Mouse (Mus musculus) heart, embryonic 15.5 days (tissue): Measurements from ENCODE around the gene Lmod1. TPM values are rescaled to one million over a fixed set of nuclear protein-coding genes. Genes with fewer than 3 reads are reported as not detected.
A peak's percentile ranks its signal among the peaks of the same experiment; 100 is the strongest.

Experiments used
- ATAC-seq: fragments of 200-750 bp; cut with Nextera tagmentation; replicated peaks from 2 replicates; pipeline ENCODE4 v1.8.0; 2017; ENCODE audit warnings: low read depth, moderate TSS enrichment; ENCODE audit not compliant: insufficient number of reproducible peaks, insufficient read depth, low FRiP score
- H3K27ac ChIP-seq: fragments of 300-500 bp; sonication (generic); 2 replicates; pipeline ENCODE4 v1.5.1; 2015; ENCODE audit warnings: mild to moderate bottlenecking, inconsistent platforms
- H3K27me3 ChIP-seq: fragments of 300-500 bp; sonication (generic); 2 replicates; pipeline ENCODE4 v1.6.1; 2015; ENCODE audit warnings: inconsistent platforms
- H3K36me3 ChIP-seq: fragments of 300-500 bp; sonication (generic); 2 replicates; pipeline ENCODE4 v1.6.1; 2015; ENCODE audit warnings: mild to moderate bottlenecking, inconsistent platforms
- H3K4me1 ChIP-seq: fragments of 300-500 bp; sonication (generic); replicated peaks from 2 replicates; pipeline ENCODE4 v1.6.1; 2015; ENCODE audit warnings: inconsistent platforms
- H3K4me2 ChIP-seq: fragments of 300-500 bp; sonication (generic); 2 replicates; pipeline ENCODE4 v1.6.1; 2015; ENCODE audit warnings: inconsistent platforms, mild to moderate bottlenecking, moderate library complexity
- H3K4me3 ChIP-seq: fragments of 300-500 bp; sonication (generic); 2 replicates; pipeline ENCODE4 v1.5.1; 2015; ENCODE audit warnings: mild to moderate bottlenecking, inconsistent platforms
- H3K9ac ChIP-seq: fragments of 300-500 bp; sonication (generic); 2 replicates; pipeline ENCODE4 v1.6.1; 2015; ENCODE audit warnings: mild to moderate bottlenecking, inconsistent platforms
- H3K9me3 ChIP-seq: fragments of 300-500 bp; sonication (generic); replicated peaks from 2 replicates; pipeline ENCODE4 v1.6.1; 2016; ENCODE audit warnings: inconsistent platforms
- WGBS: fragments of 180-500 bp; shearing (Covaris S2); methylation state at CpG from one replicate; pipeline ENCODE4 v1.1.7; 2015; ENCODE audit warnings: mixed read lengths; 5-methylcytosine and 5-hydroxymethylcytosine counted together
- polyA plus RNA-seq: library from polyadenylated mRNA; unstranded; fragments of >200 nt; fragmentation: Nextera tagmentation; extraction: Ambion mirVana; gene quantifications from 2 replicates; pipeline ENCODE4 v1.2.1, GENCODE M21; 2015

The Lmod1 gene
- polyA plus RNA-seq, 1 experiment from 2014 or later: 2.0 TPM

GRCm38 (mm10) chr1:135362115-135362514 lies 37.5 kb downstream of the Lmod1 start:
- no peak overlapping the region for H3K4me3 ChIP-seq
- no peak for ATAC-seq
- H3K9ac ChIP-seq: no peak overlapping the region
- no peak overlapping the region for H3K4me2 ChIP-seq
- no peaks in the 10 kb centered on the region for H3K9me3 ChIP-seq
- peaks cover 10% of the 10 kb centered on the region for H3K4me1 ChIP-seq
- no peak overlapping the region for H3K27ac ChIP-seq
- no peaks in the 10 kb centered on the region for H3K36me3 ChIP-seq
- 0 out of 2 replicates have a peak, but pooled peaks cover 4% of the 10 kb centered on the region for H3K27me3 ChIP-seq

GRCm38 (mm10) chr1:135363446-135363845 lies 38.8 kb downstream of the Lmod1 start:
- peak overlapping the region; percentile 33; the same call in 1 of the 2 replicates for H3K27ac ChIP-seq
- no peak overlapping the region for H3K4me2 ChIP-seq
- 73% methylated on average over 8 of the region's 8 CpGs for WGBS
- H3K4me3 ChIP-seq: no peak overlapping the region
- H3K4me1 ChIP-seq: peaks cover 16% of the 10 kb centered on the region
- no peaks in the 10 kb centered on the region for H3K9me3 ChIP-seq
- H3K27me3 ChIP-seq: 0 out of 2 replicates have a peak, but pooled peaks cover 4% of the 10 kb centered on the region
- no peak overlapping the region for H3K9ac ChIP-seq
- no peak for ATAC-seq
- no peaks in the 10 kb centered on the region for H3K36me3 ChIP-seq

GRCm38 (mm10) chr1:135366380-135366779 lies 41.8 kb downstream of the Lmod1 start:
- Histone ChIP-seq H3K4me2 (no peak overlapping the region), H3K36me3 (no peaks in the 10 kb centered on the region), H3K9ac (no peak overlapping the region), H3K27me3 (peaks cover 8% of the 10 kb centered on the region; the same call in 1 of the 2 replicates), H3K27ac (no peak overlapping the region), H3K4me3 (no peak overlapping the region), H3K9me3 (no peaks in the 10 kb centered on the region), H3K4me1 (peaks cover 25% of the 10 kb centered on the region)
- ATAC-seq: no peak

- Histone ChIP-seq H3K4me1 (peaks cover 25% of the 10 kb centered on the region), H3K27ac (no peak overlapping the region), H3K4me3 (no peak overlapping the region), H3K4me2 (no peak overlapping the region), H3K27me3 (peaks cover 8% of the 10 kb centered on the region; the same call in 1 of the 2 replicates), H3K36me3 (no peaks in the 10 kb centered on the region), H3K9ac (no peak overlapping the region), H3K9me3 (no peaks in the 10 kb centered on the region)
- ATAC-seq: no peak
- 47% methylated on average over 7 of the region's 7 CpGs for WGBS
Observed at GRCm38 (mm10) chr1:135367005-135367404, 42.4 kb downstream of the Lmod1 start.

GRCm38 (mm10) chr1:135367595-135367994 lies 43.0 kb downstream of the Lmod1 start:
- H3K9ac ChIP-seq: no peak overlapping the region
- no peak overlapping the region for H3K4me2 ChIP-seq
- no peak overlapping the region for H3K4me3 ChIP-seq
- no peaks in the 10 kb centered on the region for H3K36me3 ChIP-seq
- peaks cover 25% of the 10 kb centered on the region for H3K4me1 ChIP-seq
- H3K27me3 ChIP-seq: peaks cover 8% of the 10 kb centered on the region; the same call in 1 of the 2 replicates
- no peak overlapping the region for H3K27ac ChIP-seq
- no peak for ATAC-seq
- H3K9me3 ChIP-seq: no peaks in the 10 kb centered on the region
- 42% methylated on average over 8 of the region's 8 CpGs for WGBS

- 2% methylated on average over 20 of the region's 20 CpGs for WGBS
- Histone ChIP-seq H3K9me3 (no peaks in the 10 kb centered on the region), H3K27me3 (peaks cover 8% of the 10 kb centered on the region; the same call in 1 of the 2 replicates), H3K36me3 (no peaks in the 10 kb centered on the region), H3K9ac (peak overlapping the region; percentile 66), H3K4me3 (peak overlapping the region; percentile 55), H3K4me1 (peaks cover 25% of the 10 kb centered on the region), H3K27ac (no peak overlapping the region), H3K4me2 (peak overlapping the region; percentile 96)
- peak; percentile 59 for ATAC-seq
Observed at GRCm38 (mm10) chr1:135368245-135368644, 43.6 kb downstream of the Lmod1 start.

GRCm38 (mm10) chr1:135368982-135369381 lies 44.4 kb downstream of the Lmod1 start:
- Histone ChIP-seq H3K4me2 (peak overlapping the region; percentile 96), H3K4me1 (peaks cover 27% of the 10 kb centered on the region), H3K27ac (no peak overlapping the region), H3K36me3 (no peaks in the 10 kb centered on the region), H3K4me3 (peak overlapping the region; percentile 55), H3K27me3 (peaks cover 8% of the 10 kb centered on the region; the same call in 1 of the 2 replicates), H3K9ac (0 out of 2 replicates have a peak overlapping the region, but pooled peaks have one; percentile 66), H3K9me3 (no peaks in the 10 kb centered on the region)
- no peak for ATAC-seq
- WGBS: 10% methylated on average over 14 of the region's 14 CpGs

GRCm38 (mm10) chr1:135369415-135369814 lies 44.8 kb downstream of the Lmod1 start:
- H3K36me3 ChIP-seq: no peaks in the 10 kb centered on the region
- H3K27me3 ChIP-seq: peaks cover 8% of the 10 kb centered on the region; the same call in 1 of the 2 replicates
- H3K9me3 ChIP-seq: no peaks in the 10 kb centered on the region
- peaks cover 32% of the 10 kb centered on the region for H3K4me1 ChIP-seq
- H3K27ac ChIP-seq: no peak overlapping the region
- no peak for ATAC-seq
- H3K4me2 ChIP-seq: no peak overlapping the region
- WGBS: 79% methylated on average over 5 of the region's 5 CpGs
- no peak overlapping the region for H3K9ac ChIP-seq
- no peak overlapping the region for H3K4me3 ChIP-seq

GRCm38 (mm10) chr1:135373171-135373677 lies 48.6 kb downstream of the Lmod1 start:
- H3K9ac ChIP-seq: no peak overlapping the region
- H3K27ac ChIP-seq: no peak overlapping the region
- peaks cover 3% of the 10 kb centered on the region for H3K27me3 ChIP-seq
- no peaks in the 10 kb centered on the region for H3K9me3 ChIP-seq
- H3K36me3 ChIP-seq: no peaks in the 10 kb centered on the region
- H3K4me2 ChIP-seq: no peak overlapping the region
- peaks cover 34% of the 10 kb centered on the region for H3K4me1 ChIP-seq
- no peak overlapping the region for H3K4me3 ChIP-seq
- no peak for ATAC-seq
- 72% methylated on average over 4 of the region's 4 CpGs for WGBS

- peaks cover 3% of the 10 kb centered on the region for H3K27me3 ChIP-seq
- ATAC-seq: no peak
- H3K27ac ChIP-seq: peak overlapping the region; percentile 53
- no peaks in the 10 kb centered on the region for H3K9me3 ChIP-seq
- 4% methylated on average over 19 of the region's 19 CpGs for WGBS
- no peaks in the 10 kb centered on the region for H3K36me3 ChIP-seq
- H3K4me3 ChIP-seq: peak overlapping the region; percentile 61
- peaks cover 37% of the 10 kb centered on the region for H3K4me1 ChIP-seq
- H3K9ac ChIP-seq: peak overlapping the region; percentile 72
- H3K4me2 ChIP-seq: peak overlapping the region; percentile 97
Observed at GRCm38 (mm10) chr1:135374175-135374867, 49.7 kb downstream of the Lmod1 start.

- Histone ChIP-seq H3K4me2 (peak within 1 kb of the TSS; percentile 97), H3K36me3 (no peaks in the 10 kb centered on the region), H3K9ac (peak within 1 kb of the TSS; percentile 72), H3K27me3 (no peaks in the 10 kb centered on the region; the same call in 1 of the 2 replicates), H3K4me1 (peaks cover 44% of the 10 kb centered on the region), H3K9me3 (no peaks in the 10 kb centered on the region), H3K4me3 (peak within 1 kb of the TSS; percentile 61), H3K27ac (peak within 1 kb of the TSS; percentile 53)
- peak; percentile 84 for ATAC-seq
- 4% methylated on average over 38 of the region's 38 CpGs for WGBS
Observed at GRCm38 (mm10) chr1:135374868-135375581, 50.4 kb downstream of the Lmod1 start, which contains the start of gene Shisa4. Gene Shisa4, minus strand, starts transcription at chr1:135375237.
